Mouse (Mus musculus) intestine, embryonic 15.5 days (tissue): ENCODE data around the gene Tacr3. TPM values are rescaled to one million over a fixed set of nuclear protein-coding genes. Genes with fewer than 3 reads are reported as not detected.

Experiments used
- ATAC-seq: fragments of 200-750 bp; cut with Nextera tagmentation; 2 replicates; pipeline ENCODE4 v1.8.0; 2017; ENCODE audit warnings: moderate TSS enrichment, moderate library complexity
- H3K27ac ChIP-seq: fragments of 300-500 bp; sonication (generic); 2 replicates; pipeline ENCODE4 v1.5.1; 2015; ENCODE audit warnings: mild to moderate bottlenecking, inconsistent platforms
- H3K27me3 ChIP-seq: fragments of 300-500 bp; sonication (generic); replicated peaks from 2 replicates; pipeline ENCODE4 v1.6.1; 2015; ENCODE audit warnings: inconsistent platforms
- H3K36me3 ChIP-seq: fragments of 300-500 bp; sonication (generic); 2 replicates; pipeline ENCODE4 v1.6.1; 2015; ENCODE audit warnings: inconsistent platforms
- H3K4me1 ChIP-seq: fragments of 300-500 bp; sonication (generic); replicated peaks from 2 replicates; pipeline ENCODE4 v1.6.1; 2015; ENCODE audit warnings: inconsistent platforms
- H3K4me2 ChIP-seq: fragments of 300-500 bp; sonication (generic); replicated peaks from 2 replicates; pipeline ENCODE4 v1.6.1; 2015; ENCODE audit warnings: mild to moderate bottlenecking, inconsistent platforms
- H3K4me3 ChIP-seq: fragments of 300-500 bp; sonication (generic); replicated peaks from 2 replicates; pipeline ENCODE4 v1.5.1; 2015; ENCODE audit warnings: inconsistent platforms
- H3K9ac ChIP-seq: fragments of 300-500 bp; sonication (generic); 2 replicates; pipeline ENCODE4 v1.6.1; 2015; ENCODE audit warnings: inconsistent platforms
- H3K9me3 ChIP-seq: fragments of 300-500 bp; sonication (generic); 2 replicates; pipeline ENCODE4 v1.6.1; 2016; ENCODE audit warnings: inconsistent platforms
- WGBS: fragments of 180-500 bp; shearing (Covaris S2); methylation state at CpG from one replicate; pipeline ENCODE4 v1.1.7; 2015; 5-methylcytosine and 5-hydroxymethylcytosine counted together
- polyA plus RNA-seq: library from polyadenylated mRNA; unstranded; fragments of >200 nt; fragmentation: Nextera tagmentation; extraction: Ambion mirVana; gene quantifications from 2 replicates; pipeline ENCODE4 v1.2.1, GENCODE M21; 2015

The Tacr3 gene
- polyA plus RNA-seq, result 0.54 and 0.55 TPM in 2 replicates

GRCm38 (mm10) chr3:134828875-134829530 lies at the start of gene Tacr3:
Gene Tacr3, plus strand, starts transcription at chr3:134829007.
- H3K9me3 ChIP-seq, result no peaks in the 10 kb centered on the region
- WGBS, result 2% methylated on average over 36 of the region's 36 CpGs
- peak within 1 kb of the TSS; percentile 28 for H3K9ac ChIP-seq
- H3K4me2 ChIP-seq, result peak within 1 kb of the TSS; percentile 82
- no peak within 1 kb of the TSS for H3K27ac ChIP-seq
- H3K36me3 ChIP-seq, result no peaks in the 10 kb centered on the region
- peak; percentile 81 for ATAC-seq
- H3K4me3 ChIP-seq, result peak within 1 kb of the TSS; percentile 42
- H3K27me3 ChIP-seq, result no peaks in the 10 kb centered on the region
- peaks cover 4% of the 10 kb centered on the region; the same call in 1 of the 2 replicates for H3K4me1 ChIP-seq

GRCm38 (mm10) chr3:134828492-134828874 lies 324 bp upstream of the Tacr3 start:
- no peaks in the 10 kb centered on the region for H3K9me3 ChIP-seq
- H3K27me3 ChIP-seq, result no peaks in the 10 kb centered on the region
- H3K9ac ChIP-seq, result no peak overlapping the region
- no peak for ATAC-seq
- H3K27ac ChIP-seq, result no peak overlapping the region
- WGBS, result 39% methylated on average over 6 of the region's 6 CpGs
- peak overlapping the region; percentile 82 for H3K4me2 ChIP-seq
- H3K36me3 ChIP-seq, result no peaks in the 10 kb centered on the region
- peaks cover 4% of the 10 kb centered on the region; the same call in 1 of the 2 replicates for H3K4me1 ChIP-seq
- H3K4me3 ChIP-seq, result peak overlapping the region; percentile 42

GRCm38 (mm10) chr3:134829531-134829921 lies 719 bp downstream of the Tacr3 start:
- 6% methylated on average over 13 of the region's 13 CpGs for WGBS
- peak; percentile 72 for ATAC-seq

GRCm38 (mm10) chr3:134851342-134851741 lies 22.5 kb downstream of the Tacr3 start:
- no peaks in the 10 kb centered on the region for H3K27me3 ChIP-seq
- ATAC-seq, result no peak
- no peaks in the 10 kb centered on the region for H3K4me1 ChIP-seq
- 56% methylated on average over 4 of the region's 4 CpGs for WGBS
- H3K27ac ChIP-seq, result no peak overlapping the region
- H3K4me2 ChIP-seq, result no peak overlapping the region
- H3K9me3 ChIP-seq, result no peaks in the 10 kb centered on the region
- H3K4me3 ChIP-seq, result no peak overlapping the region
- H3K36me3 ChIP-seq, result no peaks in the 10 kb centered on the region
- H3K9ac ChIP-seq, result no peak overlapping the region

More at GRCm38 (mm10) chr3:134829531-134829921, 719 bp downstream of the Tacr3 start:
- peaks cover 4% of the 10 kb centered on the region; the same call in 1 of the 2 replicates for H3K4me1 ChIP-seq
- no peaks in the 10 kb centered on the region for H3K9me3 ChIP-seq
- H3K4me2 ChIP-seq, result peak overlapping the region; percentile 82
- peak overlapping the region; percentile 42 for H3K4me3 ChIP-seq
- peak overlapping the region; percentile 28 for H3K9ac ChIP-seq
- no peak overlapping the region for H3K27ac ChIP-seq
- H3K27me3 ChIP-seq, result no peaks in the 10 kb centered on the region
- no peaks in the 10 kb centered on the region for H3K36me3 ChIP-seq

GRCm38 (mm10) chr3:134877701-134878100 lies 48.9 kb downstream of the Tacr3 start:
- ATAC-seq, result no peak
- H3K27me3 ChIP-seq, result no peaks in the 10 kb centered on the region
- 85% methylated on average over 1 of the region's 1 CpGs for WGBS
- H3K9me3 ChIP-seq, result no peaks in the 10 kb centered on the region
- no peak overlapping the region for H3K4me2 ChIP-seq
- no peak overlapping the region for H3K9ac ChIP-seq
- H3K4me3 ChIP-seq, result no peak overlapping the region
- H3K4me1 ChIP-seq, result no peaks in the 10 kb centered on the region
- H3K36me3 ChIP-seq, result no peaks in the 10 kb centered on the region
- no peak overlapping the region for H3K27ac ChIP-seq

- no peak overlapping the region for H3K4me3 ChIP-seq
- H3K27ac ChIP-seq, result no peak overlapping the region
- no peak for ATAC-seq
- H3K9me3 ChIP-seq, result no peaks in the 10 kb centered on the region
- H3K4me1 ChIP-seq, result no peaks in the 10 kb centered on the region
- WGBS, result 75% methylated on average over 2 of the region's 2 CpGs
- H3K9ac ChIP-seq, result no peak overlapping the region
- H3K27me3 ChIP-seq, result no peaks in the 10 kb centered on the region
- H3K36me3 ChIP-seq, result no peaks in the 10 kb centered on the region
- H3K4me2 ChIP-seq, result no peak overlapping the region
These were observed 67.0 kb downstream of the Tacr3 start for GRCm38 (mm10) chr3:134895831-134896230.

GRCm38 (mm10) chr3:134908890-134909289 lies 80.1 kb downstream of the Tacr3 start:
- H3K9me3 ChIP-seq, result no peaks in the 10 kb centered on the region
- no peaks in the 10 kb centered on the region for H3K4me1 ChIP-seq

GRCm38 (mm10) chr3:134934703-134935102 lies 105.9 kb downstream of the Tacr3 start:
- H3K9ac ChIP-seq, result no peak overlapping the region
- H3K27ac ChIP-seq, result no peak overlapping the region
- H3K4me2 ChIP-seq, result no peak overlapping the region
- ATAC-seq, result no peak
- 82% methylated on average over 1 of the region's 1 CpGs for WGBS
- H3K36me3 ChIP-seq, result no peaks in the 10 kb centered on the region
- H3K9me3 ChIP-seq, result no peaks in the 10 kb centered on the region
- no peaks in the 10 kb centered on the region for H3K27me3 ChIP-seq
- H3K4me1 ChIP-seq, result no peaks in the 10 kb centered on the region
- no peak overlapping the region for H3K4me3 ChIP-seq

More at GRCm38 (mm10) chr3:134908890-134909289, 80.1 kb downstream of the Tacr3 start:
- Histone ChIP-seq H3K4me2 (no peak overlapping the region), H3K27ac (no peak overlapping the region), H3K4me3 (no peak overlapping the region), H3K36me3 (no peaks in the 10 kb centered on the region), H3K27me3 (no peaks in the 10 kb centered on the region), H3K9ac (no peak overlapping the region)
- 79% methylated on average over 3 of the region's 3 CpGs for WGBS
- no peak for ATAC-seq

GRCm38 (mm10) chr3:134935461-134935860 lies 106.7 kb downstream of the Tacr3 start:
- no peaks in the 10 kb centered on the region for H3K9me3 ChIP-seq
- no peaks in the 10 kb centered on the region for H3K27me3 ChIP-seq
- no peak overlapping the region for H3K9ac ChIP-seq
- WGBS, result 86% methylated on average over 4 of the region's 4 CpGs
- H3K36me3 ChIP-seq, result no peaks in the 10 kb centered on the region
- ATAC-seq, result no peak
- H3K27ac ChIP-seq, result no peak overlapping the region
- H3K4me2 ChIP-seq, result no peak overlapping the region
- no peaks in the 10 kb centered on the region for H3K4me1 ChIP-seq
- H3K4me3 ChIP-seq, result no peak overlapping the region

GRCm38 (mm10) chr3:134963461-134963860 lies 134.7 kb downstream of the Tacr3 start:
- no peak for ATAC-seq
- WGBS, result 66% methylated on average over 6 of the region's 6 CpGs

GRCm38 (mm10) chr3:134978902-134979301 lies 150.1 kb downstream of the Tacr3 start:
- no peak overlapping the region for H3K27ac ChIP-seq
- H3K4me3 ChIP-seq, result no peak overlapping the region
- H3K36me3 ChIP-seq, result no peaks in the 10 kb centered on the region
- ATAC-seq, result no peak
- H3K27me3 ChIP-seq, result no peaks in the 10 kb centered on the region
- WGBS, result 79% methylated on average over 3 of the region's 3 CpGs
- no peak overlapping the region for H3K9ac ChIP-seq
- no peaks in the 10 kb centered on the region for H3K4me1 ChIP-seq
- no peak overlapping the region for H3K4me2 ChIP-seq
- H3K9me3 ChIP-seq, result no peaks in the 10 kb centered on the region

More at GRCm38 (mm10) chr3:134963461-134963860, 134.7 kb downstream of the Tacr3 start:
- H3K4me1 ChIP-seq, result no peaks in the 10 kb centered on the region
- H3K9me3 ChIP-seq, result no peaks in the 10 kb centered on the region
- H3K27ac ChIP-seq, result no peak overlapping the region
- no peak overlapping the region for H3K4me2 ChIP-seq
- no peaks in the 10 kb centered on the region for H3K27me3 ChIP-seq
- no peak overlapping the region for H3K9ac ChIP-seq
- no peak overlapping the region for H3K4me3 ChIP-seq
- no peaks in the 10 kb centered on the region for H3K36me3 ChIP-seq

GRCm38 (mm10) chr3:134980140-134980539 lies 151.3 kb downstream of the Tacr3 start:
- Histone ChIP-seq H3K36me3 (no peaks in the 10 kb centered on the region), H3K27me3 (no peaks in the 10 kb centered on the region), H3K4me3 (no peak overlapping the region), H3K4me2 (no peak overlapping the region), H3K4me1 (no peaks in the 10 kb centered on the region), H3K9ac (no peak overlapping the region), H3K9me3 (no peaks in the 10 kb centered on the region), H3K27ac (no peak overlapping the region)
- 46% methylated on average over 3 of the region's 3 CpGs for WGBS
- ATAC-seq, result no peak
